Mouse (Mus musculus): Measurements from ENCODE around the gene Adipoq. TPM values are rescaled to one million over a fixed set of nuclear protein-coding genes. Genes with fewer than 3 reads are reported as not detected.

Adipoq gene
- polyA plus RNA-seq, 2 experiments: not detected

- DNase-seq (ENCODE audit: low read depth in 3 of 3, low spot score in 3 of 3) (no peak), ATAC-seq (ENCODE audit: insufficient read depth) (no peak)
- WGBS (ENCODE audit: insufficient replicate concordance): 74% methylated on average over 6 of the region's 6 CpGs
- H3K4me2 ChIP-seq (ENCODE audit: low read depth): no peak overlapping the region
- H3K9me3 ChIP-seq (ENCODE audit: control insufficient read depth, low read length): no peaks in the 10 kb centered on the region
- no peaks in the 10 kb centered on the region for H3K27me3 ChIP-seq (ENCODE audit: control insufficient read depth, insufficient read depth, low read length)
- no peak overlapping the region for H3K4me3 ChIP-seq (ENCODE audit: insufficient read depth in 1 of 2, low read depth in 2 of 2, low read length in 2 of 2)
- H3K27ac ChIP-seq: no peak overlapping the region
- no peak for TF ChIP-seq EP300 (IDR thresholded peaks at IDR 0.05; ENCODE audit: low read depth)
- no peak for TF ChIP-seq CTCF (IDR thresholded peaks at IDR 0.05; ENCODE audit: low read depth)
- no peaks in the 10 kb centered on the region for H3K4me1 ChIP-seq (replicated peaks; ENCODE audit: control insufficient read depth in 2 of 2, insufficient read depth in 2 of 2, low read length in 1 of 2)
- H3K9ac ChIP-seq (replicated peaks): no peak overlapping the region
- no peaks in the 10 kb centered on the region for H3K36me3 ChIP-seq (replicated peaks; ENCODE audit: control insufficient read depth, insufficient read depth, low read depth)
Observed at GRCm38 (mm10) chr16:23196791-23197190, 50.5 kb downstream of the Adipoq start.

- no peak for TF ChIP-seq EP300 (IDR thresholded peaks at IDR 0.05; ENCODE audit: low read depth)
- no peak for TF ChIP-seq CTCF (IDR thresholded peaks at IDR 0.05; ENCODE audit: low read depth)
- Histone ChIP-seq H3K27ac (no peak overlapping the region), H3K9me3 (ENCODE audit: control insufficient read depth, low read length) (no peaks in the 10 kb centered on the region), H3K36me3 (replicated peaks; ENCODE audit: control insufficient read depth, insufficient read depth, low read depth) (no peaks in the 10 kb centered on the region), H3K4me1 (replicated peaks; ENCODE audit: control insufficient read depth in 2 of 2, insufficient read depth in 2 of 2, low read length in 1 of 2) (no peaks in the 10 kb centered on the region), H3K4me2 (ENCODE audit: low read depth) (no peak overlapping the region), H3K27me3 (ENCODE audit: control insufficient read depth, insufficient read depth, low read length) (no peaks in the 10 kb centered on the region), H3K4me3 (ENCODE audit: insufficient read depth in 1 of 2, low read depth in 2 of 2, low read length in 2 of 2) (no peak overlapping the region), H3K9ac (replicated peaks) (no peak overlapping the region)
- ATAC-seq (ENCODE audit: insufficient read depth) (no peak), DNase-seq (ENCODE audit: low read depth in 3 of 3, low spot score in 3 of 3) (no peak)
Observed at GRCm38 (mm10) chr16:23201498-23201897, 55.2 kb downstream of the Adipoq start.

Small RNAs within 50 kb of the gene (microRNA-seq; reads per million reads assigned to microRNA genes)
- gene Gm49346: 3.0 reads per million

Other genes with a start within 250 kb of the Adipoq start
- 1.5 and 1.6 TPM in 2 replicates for gene Fetub, start 228.2 kb upstream of the Adipoq start, polyA plus RNA-seq (2012; rRNA removed)
- gene Fetub, start 228.2 kb upstream of the Adipoq start, polyA plus RNA-seq (2014; fragmentation: Nextera tagmentation; extraction: Ambion mirVana): 2.2 and 2.3 TPM in 2 replicates
- 0.16 and 0.28 TPM in 2 replicates for gene Hrg, start 195.5 kb upstream of the Adipoq start, polyA plus RNA-seq (2012; rRNA removed)
- gene Hrg, start 195.5 kb upstream of the Adipoq start, polyA plus RNA-seq (2014; fragmentation: Nextera tagmentation; extraction: Ambion mirVana): 0.71 and 1.0 TPM in 2 replicates
- 7.9 and 13.3 TPM in 2 replicates for gene Kng2, start 117.1 kb upstream of the Adipoq start, polyA plus RNA-seq (2012; rRNA removed)
- 27.6 and 27.7 TPM in 2 replicates for gene Kng2, start 117.1 kb upstream of the Adipoq start, polyA plus RNA-seq (2014; fragmentation: Nextera tagmentation; extraction: Ambion mirVana)
- gene Kng1, start 88.7 kb upstream of the Adipoq start, polyA plus RNA-seq (2012; rRNA removed): 162 and 225 TPM in 2 replicates
- gene Kng1, start 88.7 kb upstream of the Adipoq start, polyA plus RNA-seq (2014; fragmentation: Nextera tagmentation; extraction: Ambion mirVana): 513 and 583 TPM in 2 replicates
- gene Eif4a2, start 39.1 kb upstream of the Adipoq start, polyA plus RNA-seq (2012; rRNA removed): 111 and 159 TPM in 2 replicates
- 55.9 and 66.5 TPM in 2 replicates for gene Eif4a2, start 39.1 kb upstream of the Adipoq start, polyA plus RNA-seq (2014; fragmentation: Nextera tagmentation; extraction: Ambion mirVana)
- 6.5 and 17.1 TPM in 2 replicates for gene Rfc4, start 18.8 kb upstream of the Adipoq start, polyA plus RNA-seq (2012; rRNA removed)
- 177 and 178 TPM in 2 replicates for gene Rfc4, start 18.8 kb upstream of the Adipoq start, polyA plus RNA-seq (2014; fragmentation: Nextera tagmentation; extraction: Ambion mirVana)
- 9.6 and 10.6 TPM in 2 replicates for gene St6gal1, start 78.2 kb downstream of the Adipoq start, polyA plus RNA-seq (2012; rRNA removed)
- 10.5 and 10.6 TPM in 2 replicates for gene St6gal1, start 78.2 kb downstream of the Adipoq start, polyA plus RNA-seq (2014; fragmentation: Nextera tagmentation; extraction: Ambion mirVana)

Data from liver, embryonic 14.5 days (tissue).